Mouse (Mus musculus): ENCODE measurements around the gene Cbfa2t3.
A peak's percentile ranks its signal among the peaks of the same experiment; 100 is the strongest.

Gene Cbfa2t3

DNA sequence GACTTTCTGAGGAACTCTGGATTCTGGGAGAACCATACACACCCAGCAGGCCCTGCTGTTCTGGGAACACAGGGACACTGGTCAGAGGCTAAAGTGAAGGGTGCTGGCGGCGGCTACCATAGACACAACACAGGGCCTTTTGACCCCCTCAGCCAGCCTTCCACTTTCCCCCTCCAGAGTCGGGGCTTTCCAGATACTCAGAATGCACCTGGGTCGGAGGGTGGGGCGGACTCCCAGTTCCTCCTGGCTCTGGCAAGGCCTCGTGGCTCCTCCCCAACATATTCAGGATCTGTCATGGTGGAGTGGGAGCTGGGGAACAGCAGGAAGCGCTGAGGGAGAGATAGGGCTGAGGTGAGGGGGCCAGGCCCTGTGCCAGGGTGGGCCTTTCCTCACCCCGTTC is 6.8 kb downstream of the Cbfa2t3 start:
- no peak for DNase-seq (ENCODE audit: low spot score in 2 of 2)

DNA sequence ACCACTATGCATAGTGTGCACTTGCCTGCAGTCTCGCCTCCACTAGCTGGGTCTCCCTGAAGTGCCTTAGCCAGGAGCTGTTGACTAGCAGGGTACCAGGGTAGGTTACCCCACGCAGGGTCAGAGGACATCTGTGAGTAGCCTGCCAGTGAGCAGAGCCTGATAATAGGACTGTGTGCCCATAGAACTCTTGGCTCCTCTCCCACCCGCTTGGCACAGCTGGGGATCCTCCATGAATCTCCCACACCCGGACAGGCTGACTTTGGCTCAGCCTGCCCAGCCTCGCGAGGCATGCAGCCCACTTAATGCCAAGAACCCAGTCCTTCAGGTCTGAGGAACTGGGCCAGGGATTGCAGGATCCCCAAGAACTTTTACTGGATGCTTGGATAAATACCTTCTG is 7.9 kb downstream of the Cbfa2t3 start:
- DNase-seq (ENCODE audit: low spot score in 2 of 2): peak in 1 of 2 experiments; percentile 24

DNA sequence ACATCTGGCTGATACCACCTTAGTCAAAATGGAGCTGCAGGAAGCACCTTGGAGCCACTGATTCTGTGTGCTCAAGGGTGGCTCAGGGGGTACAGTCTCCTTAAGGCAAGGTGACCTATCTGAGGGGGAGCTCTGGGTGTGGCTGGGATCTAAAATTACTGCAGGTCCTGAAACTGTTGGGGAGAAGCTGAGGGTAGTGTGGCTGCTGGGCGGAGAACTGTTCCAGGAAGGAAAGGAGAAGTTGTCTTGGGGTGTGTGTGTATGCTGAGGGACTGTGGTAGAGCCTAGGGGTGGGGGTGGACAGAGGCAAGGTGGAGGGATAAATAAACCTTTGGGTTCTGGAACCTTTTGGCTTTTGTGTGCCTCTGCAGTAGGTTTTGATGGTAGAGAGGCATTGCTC is 9.6 kb downstream of the Cbfa2t3 start:
- no peak for DNase-seq (ENCODE audit: low spot score in 2 of 2)

DNA sequence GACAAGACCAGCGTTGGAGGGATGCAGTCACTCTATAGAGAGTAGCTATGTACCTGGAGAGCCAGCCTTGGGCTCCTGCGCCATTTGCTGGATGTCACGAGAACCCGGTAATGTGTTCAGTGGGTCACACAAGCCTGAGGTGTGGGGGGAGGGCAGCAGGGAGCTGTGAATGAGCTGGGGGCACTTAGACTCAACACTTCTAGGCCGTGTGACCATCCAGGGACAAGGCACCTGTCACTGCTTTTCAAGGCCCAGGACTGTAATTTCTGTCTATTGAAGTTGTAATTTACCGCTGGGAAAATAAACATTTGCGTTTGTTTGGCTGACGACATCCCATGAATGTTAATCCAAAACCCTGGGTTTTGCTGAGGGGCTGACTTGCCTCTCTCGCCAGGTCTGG is 12.0 kb downstream of the Cbfa2t3 start:
- no peak for DNase-seq (ENCODE audit: low spot score in 2 of 2)

DNA sequence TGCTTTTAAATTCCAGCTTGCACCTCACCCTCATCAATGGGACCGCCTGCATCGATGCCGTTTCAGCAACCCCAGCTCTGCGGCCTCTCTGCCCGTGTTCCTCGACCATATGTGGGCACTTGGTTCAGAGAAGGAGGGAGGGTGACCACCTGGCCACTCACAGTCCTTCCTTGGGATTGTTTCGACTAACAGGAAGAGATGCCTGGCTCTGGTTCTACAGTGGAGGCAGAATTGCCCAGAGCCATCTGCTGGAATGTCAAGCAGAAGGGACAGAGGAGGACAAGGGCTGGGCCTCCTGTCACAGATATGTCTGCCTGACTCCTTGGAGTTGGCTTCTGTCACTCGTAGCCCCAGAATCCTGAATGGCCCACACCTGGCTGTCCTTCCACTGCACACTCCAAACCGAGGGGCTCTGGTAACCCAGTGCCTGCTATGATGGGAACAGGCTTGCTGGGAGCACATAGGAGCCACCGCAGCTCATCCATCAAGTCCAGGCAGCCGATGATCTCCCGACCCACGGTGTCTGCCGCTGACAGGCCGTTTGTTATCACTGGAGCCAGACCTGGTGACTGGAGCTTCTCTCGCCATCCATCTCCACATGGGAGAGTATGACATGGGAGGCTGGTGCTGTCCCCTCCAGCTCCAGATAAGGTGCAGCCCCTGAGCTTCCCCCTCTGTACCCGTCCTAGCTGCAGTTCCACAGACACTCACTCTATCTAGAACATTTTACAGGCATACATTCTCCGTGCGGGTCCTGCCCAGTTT is 13.6 kb downstream of the Cbfa2t3 start:
- no peak for DNase-seq (ENCODE audit: low spot score in 2 of 2)

DNA sequence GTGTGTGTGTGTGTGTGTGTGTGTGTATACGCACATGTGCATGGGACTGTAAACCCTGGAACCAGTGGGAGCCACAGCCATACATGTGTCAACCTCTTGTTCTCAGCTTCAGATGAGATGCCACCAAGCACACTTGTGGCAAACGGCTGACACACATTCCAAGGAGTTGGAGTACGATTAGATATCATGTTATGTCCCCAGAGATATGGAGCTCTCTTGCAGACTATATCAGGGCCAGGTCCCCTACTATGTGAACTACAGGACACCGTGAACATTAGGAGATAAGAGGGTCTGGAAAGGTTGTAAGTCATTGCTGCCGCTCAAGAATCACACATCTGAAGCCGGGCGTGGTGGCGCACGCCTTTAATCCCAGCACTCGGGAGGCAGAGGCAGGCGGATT is 16.1 kb downstream of the Cbfa2t3 start:
- DNase-seq (ENCODE audit: low spot score in 2 of 2): no peak

DNA sequence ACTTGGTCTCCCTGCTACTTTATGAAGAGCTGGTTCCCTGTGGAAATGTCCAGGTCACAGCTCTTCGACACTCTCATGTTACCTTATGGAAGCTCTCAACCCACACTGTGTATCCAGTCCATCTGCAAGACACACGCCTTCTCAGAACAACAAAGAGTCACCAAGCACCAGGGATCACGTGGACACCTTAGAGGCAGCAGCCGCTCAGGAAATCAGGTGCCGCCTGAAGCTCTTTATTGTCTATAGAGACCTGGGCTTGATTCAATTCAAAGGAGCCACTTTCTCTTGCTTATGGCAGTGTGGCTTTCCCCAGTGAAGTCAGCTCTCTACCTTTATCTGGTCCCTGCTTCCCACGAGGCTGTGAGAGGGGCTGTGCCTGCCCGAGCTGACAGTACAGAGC is 18.7 kb downstream of the Cbfa2t3 start:
- no peak for DNase-seq (ENCODE audit: low spot score in 2 of 2)

DNA sequence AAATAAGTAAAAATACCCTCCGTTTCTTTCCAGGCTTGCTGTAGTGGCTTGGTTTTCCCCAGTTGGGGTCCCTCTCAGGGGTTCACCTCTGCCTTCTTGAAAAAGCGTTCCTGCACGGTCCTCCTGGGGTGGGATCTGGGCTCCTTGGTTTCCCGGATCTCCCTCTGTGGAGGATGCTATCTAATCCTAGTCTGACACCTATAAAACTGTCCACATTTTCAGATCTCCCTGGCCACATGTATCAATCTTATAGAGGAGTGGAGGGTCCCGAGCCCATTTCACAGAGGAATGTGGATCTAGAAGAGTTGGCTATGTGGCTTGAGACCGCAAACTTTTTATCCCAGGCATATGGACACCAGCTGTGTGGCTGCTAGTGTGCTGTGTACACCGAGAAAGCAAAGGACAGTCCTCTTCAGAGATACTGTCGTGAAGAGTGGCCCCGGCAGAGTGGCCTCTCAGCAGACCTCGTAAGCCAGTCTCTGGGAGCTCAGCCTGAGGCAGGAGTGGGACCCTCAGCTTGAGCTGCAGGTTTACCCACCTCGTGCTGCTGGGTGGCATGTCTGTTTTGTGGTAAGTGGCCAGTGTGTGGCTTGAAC is 19.5 kb downstream of the Cbfa2t3 start:
- no peak for DNase-seq (ENCODE audit: low spot score in 2 of 2)

DNA sequence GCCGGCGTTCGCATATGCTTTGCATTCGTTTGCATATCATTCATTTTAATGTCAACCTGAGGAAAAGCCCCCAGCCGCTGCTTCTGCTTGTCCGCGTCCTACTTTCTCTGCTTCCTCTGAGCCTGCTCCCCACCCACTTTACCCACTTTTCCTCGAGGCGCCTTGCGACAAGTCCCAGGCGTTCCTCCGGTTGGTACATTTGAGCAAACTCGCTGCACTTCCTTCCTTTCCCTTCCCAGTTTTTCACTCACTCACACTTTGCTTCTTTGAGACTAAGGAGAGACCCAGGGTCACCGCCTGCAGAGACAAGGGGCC is 20.1 kb downstream of the Cbfa2t3 start:
- no peak for DNase-seq (ENCODE audit: low spot score in 2 of 2)

DNA sequence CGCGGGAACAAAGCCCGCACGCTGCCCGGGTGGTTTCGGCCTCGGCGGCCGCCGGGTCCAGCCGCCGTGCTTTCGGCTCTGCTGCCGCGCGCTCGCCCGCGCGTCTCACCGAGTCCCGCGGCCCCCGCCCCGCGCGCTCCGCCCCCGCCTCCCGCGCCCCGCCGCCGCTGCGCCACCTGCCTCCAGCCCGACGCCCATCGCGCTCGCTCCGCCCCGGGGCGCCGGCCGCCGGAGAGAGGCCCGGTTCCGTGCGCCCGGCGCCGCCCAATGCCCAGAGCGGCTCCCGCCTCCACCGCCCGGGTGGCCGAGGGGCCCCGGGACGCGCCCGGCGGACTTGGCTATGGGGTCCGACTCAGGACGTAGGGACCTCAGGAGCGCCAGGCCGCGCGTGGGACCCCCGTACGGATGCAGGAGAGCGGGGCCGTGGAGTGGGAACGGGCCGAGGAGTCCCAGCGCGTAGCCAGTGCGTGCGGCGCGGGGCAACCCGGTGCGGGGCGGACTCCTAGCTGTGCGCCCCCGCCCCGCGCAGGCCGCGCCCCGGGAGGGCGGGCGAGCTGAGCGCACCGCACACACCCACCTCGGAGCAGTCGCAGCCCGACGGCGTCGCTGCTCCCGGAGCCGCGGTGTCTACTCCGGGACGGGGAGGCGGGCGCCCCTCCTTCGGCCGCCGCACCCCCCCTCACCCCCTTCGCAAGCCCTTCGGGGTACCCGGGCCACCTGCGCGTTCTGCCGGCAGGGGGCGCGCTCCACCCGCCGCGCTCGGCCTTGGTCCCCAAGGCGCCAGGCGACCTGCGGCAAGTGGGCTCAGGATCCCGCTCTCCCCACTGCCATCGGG is 20.6 kb downstream of the Cbfa2t3 start:
- peak in 1 of 2 experiments; percentile 70 for DNase-seq (ENCODE audit: low spot score in 2 of 2)

DNA sequence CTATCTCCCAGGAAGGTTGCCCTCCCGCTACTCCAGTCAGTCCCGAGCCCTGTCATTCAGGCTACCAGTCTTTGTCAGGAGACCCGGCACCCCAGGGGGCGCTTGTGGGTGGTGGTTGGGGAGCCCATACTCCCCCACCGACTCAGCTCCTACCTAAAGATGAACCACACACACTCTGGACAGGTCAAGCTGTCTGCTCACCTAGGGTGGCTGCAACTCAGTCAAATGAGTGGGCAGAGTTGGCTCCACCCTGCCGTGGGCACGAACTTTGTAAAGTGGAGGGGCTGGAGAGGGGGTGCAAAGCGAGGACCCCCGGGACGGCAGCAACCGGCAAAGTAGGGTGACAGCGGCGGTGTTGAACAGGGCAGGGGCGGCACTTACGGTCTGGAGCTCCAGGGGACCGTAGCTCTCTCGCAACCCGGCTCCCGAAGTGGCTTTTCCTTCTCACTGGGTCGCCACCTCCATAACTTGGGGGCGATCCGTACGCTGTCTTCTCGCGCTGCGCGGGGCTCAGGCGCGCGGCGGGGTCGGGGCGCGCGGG is 21.4 kb downstream of the Cbfa2t3 start:
- no peak for DNase-seq (ENCODE audit: low spot score in 2 of 2)

DNA sequence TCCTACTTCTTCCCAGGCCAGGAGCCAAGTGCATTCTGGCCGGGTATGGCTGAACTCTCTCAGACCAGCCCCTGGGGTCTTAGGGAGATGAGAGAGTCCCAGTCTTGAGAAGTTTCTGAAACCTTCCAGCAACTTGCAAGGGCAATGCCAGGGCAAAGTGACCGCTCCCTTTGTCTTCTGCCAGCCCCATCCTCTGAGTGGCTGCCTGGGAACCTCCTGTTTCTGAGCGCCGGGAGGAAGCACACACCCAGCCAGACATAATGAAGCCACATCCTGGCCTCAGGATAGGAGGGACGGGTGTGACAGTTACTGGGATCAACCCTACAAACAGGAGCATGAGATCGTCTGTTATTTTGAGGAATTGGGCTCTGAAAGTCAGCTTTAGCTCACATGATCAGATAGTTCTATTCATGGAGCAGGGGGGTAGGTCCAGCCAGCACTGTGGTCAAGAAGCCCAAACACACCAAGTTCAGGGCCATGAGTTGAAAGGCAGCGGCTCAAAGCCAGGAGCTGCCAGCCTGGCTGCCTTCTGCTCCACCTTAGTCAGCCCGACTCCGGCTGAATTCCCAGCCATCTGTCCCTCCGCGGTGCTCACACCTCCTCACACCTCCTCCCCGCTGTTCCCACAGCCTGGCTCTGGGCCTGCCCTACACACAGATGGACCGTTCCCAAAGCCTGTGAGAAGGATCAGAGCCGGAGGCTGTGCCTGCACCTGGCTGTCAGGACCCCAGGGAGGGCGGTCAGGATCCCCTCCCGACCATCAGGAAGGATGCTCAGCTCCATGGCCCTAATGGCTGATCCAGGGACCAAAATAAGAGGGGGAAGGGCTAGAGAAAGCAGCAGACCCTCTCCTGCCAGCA is 22.1 kb downstream of the Cbfa2t3 start:
- peak in 1 of 2 experiments; percentile 82 for DNase-seq (ENCODE audit: low spot score in 2 of 2)

DNA sequence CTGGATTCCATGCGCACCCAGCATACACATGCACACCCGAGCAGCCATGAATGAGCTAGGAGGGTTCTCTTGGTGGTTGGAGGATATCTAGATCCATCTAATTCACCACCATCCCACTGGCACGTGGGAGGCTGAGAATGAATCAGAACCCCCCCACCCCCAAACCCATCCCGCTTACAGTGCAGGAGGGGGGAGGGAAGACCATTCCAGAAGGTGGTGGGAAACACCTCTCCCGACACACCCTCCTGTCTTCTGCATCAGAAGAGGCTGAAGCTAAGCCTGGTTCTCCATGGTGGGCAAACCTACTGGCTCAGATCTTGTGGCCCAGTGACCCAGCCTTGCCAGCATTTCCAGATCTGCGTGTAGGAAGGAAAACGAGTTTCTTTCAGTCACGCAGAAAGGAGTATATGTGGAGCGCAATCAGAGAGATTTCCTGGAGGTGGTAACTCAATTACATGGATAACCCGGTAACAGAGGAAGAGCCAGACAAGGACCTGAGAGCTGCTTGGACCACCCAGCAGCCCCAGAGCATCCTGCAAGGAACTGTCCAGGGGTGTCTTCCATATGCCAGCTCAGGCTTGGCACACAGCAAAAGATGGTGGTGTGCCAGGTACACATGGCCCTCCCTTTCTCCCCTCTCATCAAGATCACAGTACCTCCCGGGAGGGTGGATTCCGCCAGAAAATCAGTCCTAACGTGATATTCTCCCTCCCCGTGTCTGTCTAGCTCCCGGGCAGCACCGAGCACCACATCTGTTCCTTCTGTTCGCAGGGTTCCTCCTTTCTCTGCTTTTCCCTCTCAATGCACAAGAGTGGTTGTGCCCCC is 23.1 kb downstream of the Cbfa2t3 start:
- DNase-seq (ENCODE audit: low spot score in 2 of 2): peak in 1 of 2 experiments; percentile 33

DNA sequence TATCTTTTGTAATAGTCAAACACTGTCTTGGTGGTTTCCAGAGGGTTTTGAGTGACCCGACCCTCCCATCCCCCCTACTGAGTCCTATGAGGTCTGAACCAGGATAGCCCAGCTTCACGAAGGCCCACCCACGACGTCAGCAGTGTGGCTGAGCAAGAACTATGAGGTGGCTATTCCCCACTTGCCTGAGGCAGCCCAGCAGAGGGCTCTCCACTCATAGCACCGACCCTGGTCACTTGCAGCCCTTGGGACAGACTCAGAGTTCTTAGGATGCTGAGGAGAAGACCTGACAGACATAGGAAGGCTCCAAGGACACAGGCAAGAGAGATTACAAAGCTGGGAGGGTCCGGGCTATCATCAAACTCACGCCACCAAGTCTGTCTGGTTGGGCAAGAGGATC is 23.9 kb downstream of the Cbfa2t3 start:
- DNase-seq (ENCODE audit: low spot score in 2 of 2): no peak

DNA sequence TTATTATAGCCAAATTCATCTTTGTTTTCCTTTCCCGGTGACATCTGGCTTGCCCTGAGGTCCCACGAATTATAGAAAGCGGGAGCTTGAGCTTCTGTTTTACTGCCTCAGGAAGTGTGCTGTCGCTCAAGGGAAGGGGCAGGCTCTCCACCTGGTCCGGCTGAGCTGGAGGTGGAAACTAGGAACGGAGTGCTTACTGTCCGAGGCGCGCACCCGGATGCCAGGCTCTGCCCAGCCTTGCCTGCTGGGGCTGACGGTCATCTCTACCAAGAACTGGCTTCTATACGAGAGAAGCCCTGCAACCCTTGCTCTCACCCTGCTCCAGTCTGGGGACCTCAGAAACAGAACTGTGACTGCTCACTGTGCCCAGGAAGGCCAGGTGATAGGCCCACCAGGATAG is 24.9 kb downstream of the Cbfa2t3 start:
- DNase-seq (ENCODE audit: low spot score in 2 of 2): no peak

DNA sequence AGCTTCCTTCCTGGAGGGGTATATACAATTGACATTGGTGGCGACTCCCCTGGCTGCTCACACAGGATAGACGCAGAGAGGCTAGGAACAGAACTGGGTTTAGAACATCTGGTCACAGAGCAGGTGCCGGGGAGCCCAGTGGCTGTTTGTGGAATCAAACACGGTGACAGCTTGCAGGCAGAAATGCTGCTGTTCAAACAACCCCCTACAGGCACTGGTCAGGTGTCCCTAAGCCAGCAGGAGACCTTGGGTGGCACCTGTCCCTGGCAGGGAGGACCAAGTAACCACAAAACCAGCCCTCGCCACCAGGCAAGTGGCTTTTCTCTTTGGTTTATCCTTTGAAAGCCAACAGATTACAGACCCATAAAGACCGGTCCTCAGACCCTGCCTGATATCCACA is 27.0 kb downstream of the Cbfa2t3 start:
- no peak for DNase-seq (ENCODE audit: low spot score in 2 of 2)

DNA sequence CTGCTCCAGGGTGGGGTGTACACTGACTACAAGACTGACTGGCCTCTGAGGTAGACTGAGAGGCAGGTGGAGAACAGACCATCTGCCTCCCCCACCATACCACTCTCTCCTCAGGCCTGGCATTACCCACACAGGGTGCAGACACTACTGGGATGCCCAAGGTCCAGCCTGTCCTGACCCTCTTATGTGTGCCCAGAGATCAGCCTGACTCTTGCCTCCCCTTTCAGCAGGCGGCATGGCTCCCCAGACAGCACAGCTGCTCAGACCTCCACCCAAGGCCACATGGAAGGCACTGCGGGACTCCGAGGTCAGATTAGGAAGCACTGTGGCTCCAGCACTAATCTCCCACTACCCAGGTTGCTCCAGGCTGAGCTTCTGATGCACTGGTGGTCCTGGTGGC is 28.2 kb downstream of the Cbfa2t3 start:
- DNase-seq (ENCODE audit: low spot score in 2 of 2): no peak

DNA sequence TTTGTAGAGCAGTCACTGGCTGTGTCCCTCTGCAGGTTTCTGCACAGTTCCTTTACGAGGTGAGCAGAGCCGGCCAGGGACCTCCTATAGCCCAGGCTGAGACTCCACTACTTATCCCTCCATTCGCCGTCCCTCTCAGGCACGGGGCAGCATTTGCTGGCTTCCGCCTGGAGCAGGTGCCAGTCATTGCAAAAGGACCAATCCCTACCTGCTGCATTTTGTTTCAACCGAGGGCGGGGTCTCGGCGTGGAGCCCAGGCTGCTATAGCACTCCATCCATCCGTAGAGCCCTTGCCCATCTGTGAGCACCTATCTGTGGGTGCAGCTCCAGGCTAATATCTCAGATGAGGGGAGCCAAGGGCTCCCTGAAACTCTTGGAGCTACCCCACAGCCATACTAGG is 28.9 kb downstream of the Cbfa2t3 start:
- no peak for DNase-seq (ENCODE audit: low spot score in 2 of 2)

DNA sequence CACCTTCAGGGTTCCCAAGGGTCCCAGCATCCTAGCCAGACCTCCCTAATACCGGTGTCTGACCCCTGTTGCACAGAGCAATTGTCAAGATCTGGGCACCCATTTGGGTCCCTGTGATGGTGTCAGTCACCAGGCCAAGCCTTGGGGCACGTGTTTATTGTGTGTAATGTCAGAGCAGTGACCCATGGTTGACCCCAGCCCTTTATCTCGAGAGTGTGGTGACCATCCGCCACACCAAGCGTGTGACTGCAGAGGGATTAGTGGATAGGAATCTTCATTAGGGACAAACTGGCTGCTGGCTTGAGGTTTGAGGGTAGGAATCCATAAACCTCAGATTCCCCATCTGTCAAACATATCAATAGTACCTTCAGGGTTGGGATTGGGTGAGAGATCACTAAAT is 29.5 kb downstream of the Cbfa2t3 start:
- no peak for DNase-seq (ENCODE audit: low spot score in 2 of 2)

DNA sequence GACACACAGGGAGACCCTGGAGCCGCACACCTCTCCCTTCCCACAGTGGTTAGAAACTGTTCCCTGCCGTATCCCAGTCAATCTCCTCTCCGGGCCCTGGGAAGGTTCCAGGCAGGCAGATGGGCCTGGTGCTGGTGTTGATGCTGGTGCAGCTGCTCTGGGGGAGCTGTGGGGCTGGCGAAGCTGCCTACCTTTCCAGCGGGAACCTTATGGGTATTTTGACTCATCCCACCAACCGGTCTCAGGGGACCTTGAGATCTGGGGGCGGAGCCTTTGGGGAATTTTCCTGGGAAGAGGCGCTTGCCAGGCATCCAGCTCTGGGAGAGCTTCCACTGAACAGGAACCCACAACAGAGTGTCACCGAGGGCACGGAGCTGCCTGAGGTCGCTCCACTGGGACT is 31.1 kb downstream of the Cbfa2t3 start:
- peak in 1 of 2 experiments; percentile 84 for DNase-seq (ENCODE audit: low spot score in 2 of 2)

DNA sequence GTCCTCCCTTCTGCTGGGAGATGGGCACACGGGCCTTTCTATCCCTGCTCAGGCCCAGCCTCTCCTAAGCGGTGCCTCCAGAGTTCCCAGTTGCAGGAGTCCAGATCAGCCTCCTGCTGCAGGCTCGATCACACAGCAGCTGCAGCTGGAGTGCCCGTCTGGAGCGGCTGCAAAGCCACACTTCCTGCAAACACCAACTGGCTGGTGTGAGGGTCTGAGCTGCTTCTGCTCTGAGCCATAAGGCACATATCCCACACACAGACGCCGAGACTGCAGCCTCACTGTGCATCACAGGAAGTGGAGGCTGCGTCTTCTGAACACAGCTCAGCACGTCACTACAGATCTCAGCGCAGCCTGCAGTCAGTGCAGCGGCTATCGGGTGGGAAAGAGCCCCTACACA is 32.1 kb downstream of the Cbfa2t3 start:
- DNase-seq (ENCODE audit: low spot score in 2 of 2): peak in 1 of 2 experiments; percentile 80
